Mouse (Mus musculus) neural tube, embryonic 14.5 days (tissue): ENCODE measurements at regions not wholly inside any gene's neighbourhood (a gene's known extent, or its start where the extent isn't known, plus 50 kb on each side); places are given as distances from the start of the nearest gene placed in this dataset. TPM values are rescaled to one million over a fixed set of nuclear protein-coding genes. Genes with fewer than 3 reads are reported as not detected.
A peak's percentile ranks its signal among the peaks of the same experiment; 100 is the strongest.

Experiments used
- ATAC-seq: fragments of 200-750 bp; cut with Nextera tagmentation; 2 replicates; pipeline ENCODE4 v1.8.0; 2017; ENCODE audit warnings: low read depth, mild to moderate bottlenecking, moderate TSS enrichment, moderate library complexity
- H3K27ac ChIP-seq: fragments of 300-500 bp; sonication (generic); 2 replicates; pipeline ENCODE4 v1.5.1; 2014; ENCODE audit warnings: low read depth, mild to moderate bottlenecking, control low read depth, low read length, moderate library complexity, mixed read lengths
- H3K27me3 ChIP-seq: fragments of 300-500 bp; sonication (generic); 2 replicates; pipeline ENCODE4 v1.6.1; 2014; ENCODE audit warnings: low read length; ENCODE audit not compliant: control insufficient read depth, insufficient read depth
- H3K36me3 ChIP-seq: fragments of 300-500 bp; sonication (generic); 2 replicates; pipeline ENCODE4 v1.6.1; 2014; ENCODE audit warnings: low read length, mixed read lengths; ENCODE audit not compliant: control insufficient read depth, insufficient read depth
- H3K4me1 ChIP-seq: fragments of 300-500 bp; sonication (generic); 2 replicates; pipeline ENCODE4 v1.6.1; 2014; ENCODE audit warnings: low read length; ENCODE audit not compliant: control insufficient read depth, insufficient read depth
- H3K4me2 ChIP-seq: fragments of 300-500 bp; sonication (generic); 2 replicates; pipeline ENCODE4 v1.6.1; 2014; ENCODE audit warnings: mild to moderate bottlenecking, low read depth, low read length, control low read depth
- H3K4me3 ChIP-seq: fragments of 300-500 bp; sonication (generic); 2 replicates; pipeline ENCODE4 v1.5.1; 2014; ENCODE audit warnings: low read depth, low read length, control low read depth, mixed read lengths
- H3K9ac ChIP-seq: fragments of 300-500 bp; sonication (generic); replicated peaks from 2 replicates; pipeline ENCODE4 v1.6.1; 2014; ENCODE audit warnings: low read depth, mild to moderate bottlenecking, control low read depth, low read length, mixed read lengths
- H3K9me3 ChIP-seq: fragments of 300-500 bp; sonication (generic); 2 replicates; pipeline ENCODE4 v1.6.1; 2016; ENCODE audit warnings: low read length; ENCODE audit not compliant: control insufficient read depth
- WGBS: fragments of 180-500 bp; shearing (Covaris S2); extraction: QIAGEN DNeasy Blood & Tissue Kit; methylation state at CpG from one replicate; pipeline ENCODE4 v1.1.7; 2014; 5-methylcytosine and 5-hydroxymethylcytosine counted together
- microRNA-seq: library from miRNA; unstranded; fragments of <30 nt; microRNA quantifications from one replicate; pipeline ENCODE4, GENCODE M21; 2016

- WGBS, result 54% methylated on average over 5 of the region's 5 CpGs
- peak; percentile 79; the same call in 1 of the 2 replicates for ATAC-seq
- no peaks in the 10 kb centered on the region for H3K9me3 ChIP-seq
- H3K27ac ChIP-seq, result no peak overlapping the region
- H3K4me1 ChIP-seq, result 0 out of 2 replicates have a peak, but pooled peaks cover 2% of the 10 kb centered on the region
- H3K36me3 ChIP-seq, result no peaks in the 10 kb centered on the region
- H3K9ac ChIP-seq, result no peak overlapping the region
- no peak overlapping the region for H3K4me2 ChIP-seq
- H3K4me3 ChIP-seq, result no peak overlapping the region
- no peaks in the 10 kb centered on the region for H3K27me3 ChIP-seq
Measured at GRCm38 (mm10) chr1:96346465-96347002, 525.4 kb downstream of the Slco4c1 start.

GRCm38 (mm10) chr1:96315721-96316120 is 556.2 kb downstream of the Slco4c1 start:
- Histone ChIP-seq H3K36me3 (no peaks in the 10 kb centered on the region), H3K9me3 (no peaks in the 10 kb centered on the region), H3K4me2 (no peak overlapping the region), H3K27ac (no peak overlapping the region), H3K9ac (no peak overlapping the region), H3K27me3 (no peaks in the 10 kb centered on the region), H3K4me1 (no peaks in the 10 kb centered on the region), H3K4me3 (no peak overlapping the region)
- WGBS, result 89% methylated on average over 1 of the region's 1 CpGs
- ATAC-seq, result no peak

GRCm38 (mm10) chr1:96301238-96301637 is 570.7 kb downstream of the Slco4c1 start:
- Histone ChIP-seq H3K4me1 (no peaks in the 10 kb centered on the region), H3K4me2 (no peak overlapping the region), H3K9me3 (no peaks in the 10 kb centered on the region), H3K9ac (no peak overlapping the region), H3K4me3 (no peak overlapping the region), H3K27ac (no peak overlapping the region), H3K36me3 (no peaks in the 10 kb centered on the region), H3K27me3 (no peaks in the 10 kb centered on the region)
- WGBS, result 35% methylated on average over 5 of the region's 5 CpGs
- peak; percentile 56; the same call in 1 of the 2 replicates for ATAC-seq

GRCm38 (mm10) chr1:96278046-96278576 is 593.9 kb downstream of the Slco4c1 start:
- Histone ChIP-seq H3K4me3 (no peak overlapping the region), H3K27me3 (no peaks in the 10 kb centered on the region), H3K4me2 (no peak overlapping the region), H3K9ac (no peak overlapping the region), H3K36me3 (no peaks in the 10 kb centered on the region), H3K4me1 (no peaks in the 10 kb centered on the region), H3K27ac (no peak overlapping the region), H3K9me3 (no peaks in the 10 kb centered on the region)
- no peak for ATAC-seq
- WGBS, result 70% methylated on average over 1 of the region's 1 CpGs

GRCm38 (mm10) chr1:96276646-96277045 is 595.3 kb downstream of the Slco4c1 start:
- H3K9me3 ChIP-seq, result no peaks in the 10 kb centered on the region
- no peaks in the 10 kb centered on the region for H3K4me1 ChIP-seq
- no peak overlapping the region for H3K4me3 ChIP-seq
- no peak overlapping the region for H3K9ac ChIP-seq
- no peaks in the 10 kb centered on the region for H3K36me3 ChIP-seq
- no peak overlapping the region for H3K27ac ChIP-seq
- no peak for ATAC-seq
- no peak overlapping the region for H3K4me2 ChIP-seq
- no peaks in the 10 kb centered on the region for H3K27me3 ChIP-seq
- 60% methylated on average over 2 of the region's 2 CpGs for WGBS

Small RNA genes lying in the stretch of these regions (microRNA-seq; reads per million reads assigned to microRNA genes)
- gene Gm22917, result not detected
